Mouse (Mus musculus) intestine, embryonic 16.5 days (tissue): Measurements from ENCODE around the gene Cnih3. TPM values are rescaled to one million over a fixed set of nuclear protein-coding genes. Genes with fewer than 3 reads are reported as not detected.

Experiments
- ATAC-seq: fragments of 200-750 bp; cut with Nextera tagmentation; 2 replicates; pipeline ENCODE4 v1.8.0; 2017; ENCODE audit warnings: moderate TSS enrichment, moderate library complexity
- H3K27ac ChIP-seq: fragments of 300-500 bp; sonication (generic); 2 replicates; pipeline ENCODE4 v1.5.1; 2014; ENCODE audit warnings: mild to moderate bottlenecking, low read length
- H3K27me3 ChIP-seq: fragments of 300-500 bp; sonication (generic); replicated peaks from 2 replicates; pipeline ENCODE4 v1.6.1; 2014; ENCODE audit warnings: low read length, control low read depth, mixed read lengths; ENCODE audit not compliant: control insufficient read depth, insufficient read depth
- H3K36me3 ChIP-seq: fragments of 300-500 bp; sonication (generic); 2 replicates; pipeline ENCODE4 v1.6.1; 2014; ENCODE audit warnings: low read length, control low read depth; ENCODE audit not compliant: control insufficient read depth, insufficient read depth
- H3K4me1 ChIP-seq: fragments of 300-500 bp; sonication (generic); 2 replicates; pipeline ENCODE4 v1.6.1; 2014; ENCODE audit warnings: low read length, control low read depth, mixed read lengths; ENCODE audit not compliant: control insufficient read depth, insufficient read depth
- H3K4me2 ChIP-seq: fragments of 300-500 bp; sonication (generic); 2 replicates; pipeline ENCODE4 v1.6.1; 2014; ENCODE audit warnings: low read depth, low read length, control low read depth
- H3K4me3 ChIP-seq: fragments of 300-500 bp; sonication (generic); 2 replicates; pipeline ENCODE4 v1.5.1; 2014; ENCODE audit warnings: mild to moderate bottlenecking, low read length
- H3K9ac ChIP-seq: fragments of 300-500 bp; sonication (generic); 2 replicates; pipeline ENCODE4 v1.6.1; 2014; ENCODE audit warnings: low read depth, low read length
- H3K9me3 ChIP-seq: fragments of 300-500 bp; sonication (generic); 2 replicates; pipeline ENCODE4 v1.6.1; 2016; ENCODE audit warnings: low read length, control low read depth; ENCODE audit not compliant: control insufficient read depth
- WGBS: fragments of 180-500 bp; shearing (Covaris S2); extraction: QIAGEN DNeasy Blood & Tissue Kit; methylation state at CpG from one replicate; pipeline ENCODE4 v1.1.7; 2014; 5-methylcytosine and 5-hydroxymethylcytosine counted together
- polyA plus RNA-seq: library from polyadenylated mRNA; unstranded; fragments of >200 nt; fragmentation: Nextera tagmentation; extraction: Ambion mirVana; gene quantifications from 2 replicates; pipeline ENCODE4 v1.2.1, GENCODE M21; 2015

Gene Cnih3
- polyA plus RNA-seq, 1 experiment from 2014 or later, result 0.13 TPM

DNA sequence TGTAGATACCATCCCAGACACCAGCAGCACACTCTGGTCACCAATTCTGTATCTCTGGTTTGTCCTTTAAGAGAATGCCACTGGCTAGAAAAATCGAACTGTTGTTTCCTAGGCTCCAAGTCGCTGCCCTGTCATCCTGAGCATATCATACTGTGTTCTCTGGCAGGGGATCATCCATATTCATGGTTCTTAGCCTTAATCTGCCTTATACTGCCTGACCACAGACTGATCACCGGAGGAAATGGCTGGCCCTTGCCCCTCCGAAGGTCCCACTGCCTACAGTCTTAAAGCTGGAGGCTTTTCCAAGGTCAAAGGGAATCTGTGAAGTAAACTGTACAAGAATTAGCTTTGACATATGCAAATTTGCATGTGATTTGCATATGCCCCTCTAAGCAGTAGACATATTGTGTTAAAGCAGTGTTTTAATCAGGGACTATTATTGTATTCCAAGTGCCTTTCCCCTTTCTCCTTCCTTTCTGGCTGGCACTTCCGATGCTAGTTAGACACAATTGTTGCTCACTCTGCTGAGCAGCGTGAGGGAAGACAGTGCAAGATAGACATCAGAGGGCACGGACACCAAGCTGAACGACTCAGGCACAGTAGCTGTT is 58.3 kb downstream of the Cnih3 start:
- no peaks in the 10 kb centered on the region for H3K36me3 ChIP-seq
- no peak for ATAC-seq
- H3K27me3 ChIP-seq, result no peaks in the 10 kb centered on the region
- WGBS, result 77% methylated on average over 8 of the region's 8 CpGs
- H3K9me3 ChIP-seq, result no peaks in the 10 kb centered on the region
- H3K4me3 ChIP-seq, result no peak overlapping the region
- H3K9ac ChIP-seq, result no peak overlapping the region
- H3K4me2 ChIP-seq, result no peak overlapping the region
- H3K27ac ChIP-seq, result no peak overlapping the region
- H3K4me1 ChIP-seq, result no peaks in the 10 kb centered on the region

GRCm38 (mm10) chr1:181414985-181415384 is 62.6 kb downstream of the Cnih3 start:
- Histone ChIP-seq H3K4me3 (no peak overlapping the region), H3K4me2 (no peak overlapping the region), H3K36me3 (no peaks in the 10 kb centered on the region), H3K27me3 (no peaks in the 10 kb centered on the region), H3K27ac (no peak overlapping the region), H3K9ac (no peak overlapping the region), H3K9me3 (no peaks in the 10 kb centered on the region), H3K4me1 (peaks cover 6% of the 10 kb centered on the region; the same call in 1 of the 2 replicates)
- no peak for ATAC-seq
- WGBS, result 79% methylated on average over 2 of the region's 2 CpGs

DNA sequence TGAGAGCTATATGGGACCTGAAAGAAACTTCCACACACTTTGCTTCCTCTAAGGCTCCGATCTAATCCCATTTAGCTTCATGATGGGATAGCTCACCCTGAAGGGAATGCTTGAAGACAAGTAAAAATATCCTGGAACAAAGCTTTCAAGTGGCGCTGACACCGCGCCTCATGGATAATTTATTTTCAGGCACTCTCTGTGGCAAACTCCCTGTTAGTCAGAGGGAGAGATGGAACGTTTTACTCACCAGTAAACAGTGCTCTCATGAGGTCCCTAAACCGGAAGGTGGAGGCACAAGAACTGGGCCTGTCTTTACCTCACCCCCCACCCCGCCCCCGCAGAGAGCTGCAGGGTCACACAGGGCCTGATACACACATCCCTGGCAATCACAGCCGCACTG is 64.4 kb downstream of the Cnih3 start:
- 71% methylated on average over 9 of the region's 9 CpGs for WGBS

GRCm38 (mm10) chr1:181417937-181418523 is 65.6 kb downstream of the Cnih3 start:
- Histone ChIP-seq H3K9me3 (no peaks in the 10 kb centered on the region), H3K4me1 (peaks cover 6% of the 10 kb centered on the region; the same call in 1 of the 2 replicates), H3K27ac (no peak overlapping the region), H3K4me2 (no peak overlapping the region), H3K4me3 (no peak overlapping the region), H3K9ac (no peak overlapping the region), H3K27me3 (no peaks in the 10 kb centered on the region), H3K36me3 (no peaks in the 10 kb centered on the region)
- WGBS, result 52% methylated on average over 6 of the region's 6 CpGs
- ATAC-seq, result peak; percentile 83

More for the DNA sequence above, 64.4 kb downstream of the Cnih3 start:
- H3K9me3 ChIP-seq, result no peaks in the 10 kb centered on the region
- no peak overlapping the region for H3K9ac ChIP-seq
- H3K27ac ChIP-seq, result no peak overlapping the region
- no peak for ATAC-seq
- no peaks in the 10 kb centered on the region for H3K27me3 ChIP-seq
- no peak overlapping the region for H3K4me2 ChIP-seq
- H3K4me1 ChIP-seq, result peaks cover 6% of the 10 kb centered on the region; the same call in 1 of the 2 replicates
- no peak overlapping the region for H3K4me3 ChIP-seq
- H3K36me3 ChIP-seq, result no peaks in the 10 kb centered on the region

DNA sequence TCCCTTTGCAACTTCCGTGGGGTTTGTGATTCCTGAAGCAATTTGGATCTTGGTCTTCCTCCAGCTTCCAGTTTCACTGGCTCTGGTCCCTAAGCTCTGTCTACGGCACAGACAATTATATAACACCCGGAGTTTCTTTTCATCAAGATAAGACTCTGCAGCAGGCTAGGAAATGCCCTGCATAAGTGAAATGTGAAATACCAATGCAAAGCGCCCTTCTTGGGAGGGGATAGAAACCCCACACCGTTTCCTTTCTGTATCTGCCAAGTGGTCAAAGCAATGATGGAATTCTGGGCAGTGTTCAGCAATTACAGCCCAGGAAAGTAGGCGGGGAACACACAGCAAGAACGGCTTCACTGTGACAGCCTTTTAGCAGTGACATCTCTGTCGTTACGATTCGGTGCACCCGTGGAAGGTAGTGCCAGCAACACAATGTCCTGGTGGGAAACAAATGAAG is 67.7 kb downstream of the Cnih3 start:
- Histone ChIP-seq H3K9ac (no peak overlapping the region), H3K27ac (no peak overlapping the region), H3K36me3 (no peaks in the 10 kb centered on the region), H3K4me1 (peaks cover 6% of the 10 kb centered on the region; the same call in 1 of the 2 replicates), H3K9me3 (no peaks in the 10 kb centered on the region), H3K27me3 (no peaks in the 10 kb centered on the region), H3K4me3 (no peak overlapping the region), H3K4me2 (no peak overlapping the region)
- 52% methylated on average over 11 of the region's 11 CpGs for WGBS
- ATAC-seq, result no peak

DNA sequence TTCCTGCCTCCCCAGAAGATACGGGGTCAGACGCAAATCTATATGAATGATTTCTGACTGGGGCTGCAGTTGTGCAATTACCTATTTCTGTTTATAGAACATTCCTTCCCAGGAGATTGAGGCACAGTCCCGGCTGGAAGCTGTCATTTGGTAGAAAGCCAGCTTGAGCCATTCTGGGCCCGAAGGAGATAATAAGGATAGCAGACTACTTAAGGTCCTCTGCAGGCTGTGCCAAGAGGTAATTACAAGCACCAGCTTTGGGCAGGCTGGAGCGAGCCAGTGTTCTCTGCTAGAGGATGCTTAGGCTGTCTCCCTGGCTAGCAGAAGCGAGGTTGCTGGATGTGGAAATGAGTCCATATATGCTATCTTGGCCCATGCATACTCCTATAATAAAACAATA is 70.4 kb downstream of the Cnih3 start:
- no peak for ATAC-seq

GRCm38 (mm10) chr1:181424922-181425321 is 72.5 kb downstream of the Cnih3 start:
- Histone ChIP-seq H3K27ac (no peak overlapping the region), H3K4me2 (no peak overlapping the region), H3K9me3 (no peaks in the 10 kb centered on the region), H3K36me3 (no peaks in the 10 kb centered on the region), H3K27me3 (no peaks in the 10 kb centered on the region), H3K9ac (no peak overlapping the region), H3K4me3 (no peak overlapping the region), H3K4me1 (no peaks in the 10 kb centered on the region)
- WGBS, result 60% methylated on average over 3 of the region's 3 CpGs
- peak; percentile 79 for ATAC-seq

More for the DNA sequence above, 70.4 kb downstream of the Cnih3 start:
- Histone ChIP-seq H3K4me3 (no peak overlapping the region), H3K9ac (no peak overlapping the region), H3K4me2 (no peak overlapping the region), H3K27me3 (no peaks in the 10 kb centered on the region), H3K36me3 (no peaks in the 10 kb centered on the region), H3K9me3 (no peaks in the 10 kb centered on the region), H3K4me1 (peaks cover 6% of the 10 kb centered on the region; the same call in 1 of the 2 replicates), H3K27ac (no peak overlapping the region)
- 43% methylated on average over 6 of the region's 6 CpGs for WGBS

GRCm38 (mm10) chr1:181425388-181425787 is 73.0 kb downstream of the Cnih3 start:
- Histone ChIP-seq H3K9ac (no peak overlapping the region), H3K4me1 (no peaks in the 10 kb centered on the region), H3K4me2 (no peak overlapping the region), H3K27ac (no peak overlapping the region), H3K4me3 (no peak overlapping the region), H3K36me3 (no peaks in the 10 kb centered on the region), H3K9me3 (no peaks in the 10 kb centered on the region), H3K27me3 (no peaks in the 10 kb centered on the region)
- no peak for ATAC-seq
- 68% methylated on average over 3 of the region's 3 CpGs for WGBS

GRCm38 (mm10) chr1:181426406-181426805 is 74.0 kb downstream of the Cnih3 start:
- H3K9ac ChIP-seq, result no peak overlapping the region
- no peaks in the 10 kb centered on the region for H3K4me1 ChIP-seq
- no peak overlapping the region for H3K4me2 ChIP-seq
- H3K4me3 ChIP-seq, result no peak overlapping the region
- H3K27ac ChIP-seq, result no peak overlapping the region
- H3K9me3 ChIP-seq, result no peaks in the 10 kb centered on the region
- no peaks in the 10 kb centered on the region for H3K27me3 ChIP-seq
- 80% methylated on average over 5 of the region's 5 CpGs for WGBS
- no peaks in the 10 kb centered on the region for H3K36me3 ChIP-seq
- ATAC-seq, result no peak
